Mouse (Mus musculus): ENCODE data around the gene Prmt3. TPM values are rescaled to one million over a fixed set of nuclear protein-coding genes. Genes with fewer than 3 reads are reported as not detected.

Gene Prmt3
- total and polyA plus RNA-seq, 3 experiments, result 62.5 to 73.9 (median 63.7) TPM

- H3K4me1 ChIP-seq (ENCODE audit: control insufficient read depth in 1 of 2, insufficient read depth in 2 of 2, low read length in 2 of 2), result no peaks in the 10 kb centered on the region
- H3K79me2 ChIP-seq (ENCODE audit: control insufficient read depth, insufficient read depth, low read length, poor library complexity), result no peaks in the 10 kb centered on the region
- H3K9me3 ChIP-seq (replicated peaks; ENCODE audit: insufficient read depth, low read length), result no peaks in the 10 kb centered on the region
- H3K9ac ChIP-seq (ENCODE audit: control insufficient read depth, low read depth, low read length, poor library complexity, severe bottlenecking), result no peak overlapping the region
- H3K36me3 ChIP-seq (ENCODE audit: control insufficient read depth in 1 of 2, insufficient read depth in 2 of 2, low read length in 2 of 2), result peaks cover 0 to 45% of the 10 kb centered on the region in 2 experiments; a peak in 2 of 4 replicates
- DNase-seq (ENCODE audit: low read depth, low spot score), result no peak
- no peaks in the 10 kb centered on the region for H3K27me3 ChIP-seq (ENCODE audit: control insufficient read depth in 1 of 2, insufficient read depth in 2 of 2, low read length in 2 of 2)
- H3K4me3 ChIP-seq (ENCODE audit: control insufficient read depth in 1 of 2, insufficient read depth in 1 of 2, low read depth in 2 of 2, low read length in 2 of 2), result no peak overlapping the region
- TF ChIP-seq POLR2AphosphoS2 (IDR thresholded peaks at IDR 0.05; ENCODE audit: low read length) (no peak), SIN3A (IDR thresholded peaks at IDR 0.05; ENCODE audit: low read length) (no peak), TAL1 (IDR thresholded peaks at IDR 0.05; ENCODE audit: low read length) (no peak), MYC (IDR thresholded peaks at IDR 0.05; ENCODE audit: low read depth, low read length) (no peak), ZC3H11A (IDR thresholded peaks at IDR 0.05; ENCODE audit: low read depth, low read length) (no peak), NRF1 (IDR thresholded peaks at IDR 0.05; ENCODE audit: insufficient read depth, low read depth, low read length, poor library complexity, severe bottlenecking) (no peak), GABPA (IDR thresholded peaks at IDR 0.05; ENCODE audit: low read depth, low read length) (no peak), USF1 (IDR thresholded peaks at IDR 0.05; ENCODE audit: low read depth, low read length) (no peak), TBP (IDR thresholded peaks at IDR 0.05; ENCODE audit: low read depth, low read length) (no peak), E2F4 (IDR thresholded peaks at IDR 0.05; ENCODE audit: borderline replicate concordance, low read depth, low read length) (no peak), KAT2A (conservative IDR thresholded peaks at IDR 0.05; ENCODE audit: low read depth, low read length) (no peak), MYB (IDR thresholded peaks at IDR 0.05; ENCODE audit: low read depth, low read length) (no peak), MAX (IDR thresholded peaks at IDR 0.05; ENCODE audit: low read length) (no peak), BHLHE40 (IDR thresholded peaks at IDR 0.05; ENCODE audit: borderline replicate concordance, low read depth, low read length) (no peak), HCFC1 (IDR thresholded peaks at IDR 0.05; ENCODE audit: low read depth, low read length) (no peak), TCF12 (IDR thresholded peaks at IDR 0.05; ENCODE audit: low read depth, low read length) (no peak), JUND (IDR thresholded peaks at IDR 0.05; ENCODE audit: low read depth, low read length) (no peak), UBTF (IDR thresholded peaks at IDR 0.05; ENCODE audit: borderline replicate concordance, insufficient read depth, low read depth, low read length) (no peak), CTCF (IDR thresholded peaks at IDR 0.05 in 2 of 3, conservative IDR thresholded peaks at IDR 0.05 in 1 of 3; ENCODE audit: control insufficient read depth in 1 of 3, insufficient read depth in 1 of 3, low read depth in 2 of 3, low read length in 3 of 3, poor library complexity in 1 of 3, severe bottlenecking in 1 of 3) (no peak), NELFE (IDR thresholded peaks at IDR 0.05; ENCODE audit: low read depth, low read length) (no peak)
- H3K27ac ChIP-seq (ENCODE audit: control insufficient read depth, low read depth, low read length), result no peak overlapping the region
Observed at GRCm38 (mm10) chr7:49825492-49825891, 47.3 kb downstream of the Prmt3 start.

- Histone ChIP-seq H3K27me3 (ENCODE audit: control insufficient read depth in 1 of 2, insufficient read depth in 2 of 2, low read length in 2 of 2) (no peaks in the 10 kb centered on the region), H3K9ac (ENCODE audit: control insufficient read depth, low read depth, low read length, poor library complexity, severe bottlenecking) (no peak overlapping the region), H3K79me2 (ENCODE audit: control insufficient read depth, insufficient read depth, low read length, poor library complexity) (no peaks in the 10 kb centered on the region), H3K4me3 (ENCODE audit: control insufficient read depth in 1 of 2, insufficient read depth in 1 of 2, low read depth in 2 of 2, low read length in 2 of 2) (no peak overlapping the region), H3K9me3 (replicated peaks; ENCODE audit: insufficient read depth, low read length) (no peaks in the 10 kb centered on the region), H3K27ac (ENCODE audit: control insufficient read depth, low read depth, low read length) (no peak overlapping the region), H3K36me3 (ENCODE audit: control insufficient read depth in 1 of 2, insufficient read depth in 2 of 2, low read length in 2 of 2) (peaks cover 0 to 44% of the 10 kb centered on the region in 2 experiments; a peak in 2 of 4 replicates), H3K4me1 (ENCODE audit: control insufficient read depth in 1 of 2, insufficient read depth in 2 of 2, low read length in 2 of 2) (no peaks in the 10 kb centered on the region)
- no peak for DNase-seq (ENCODE audit: low read depth, low spot score)
- no peak for TF ChIP-seq MAX (IDR thresholded peaks at IDR 0.05; ENCODE audit: low read length)
- no peak for TF ChIP-seq USF1 (IDR thresholded peaks at IDR 0.05; ENCODE audit: low read depth, low read length)
- TF ChIP-seq CHD2 (IDR thresholded peaks at IDR 0.05; ENCODE audit: low read length), result no peak
- TF ChIP-seq POLR2AphosphoS5 (IDR thresholded peaks at IDR 0.05; ENCODE audit: borderline replicate concordance, low read depth, low read length), result no peak
- no peak for TF ChIP-seq ETS1 (IDR thresholded peaks at IDR 0.05; ENCODE audit: low read depth, low read length)
- TF ChIP-seq POLR2AphosphoS2 (IDR thresholded peaks at IDR 0.05; ENCODE audit: low read length), result no peak
- TF ChIP-seq UBTF (IDR thresholded peaks at IDR 0.05; ENCODE audit: borderline replicate concordance, insufficient read depth, low read depth, low read length), result no peak
Observed at GRCm38 (mm10) chr7:49827920-49828319, 49.8 kb downstream of the Prmt3 start.
